Mouse (Mus musculus) forebrain, embryonic 16.5 days (tissue): ENCODE data around the gene Gpatch8. TPM values are rescaled to one million over a fixed set of nuclear protein-coding genes. Genes with fewer than 3 reads are reported as not detected.
A peak's percentile ranks its signal among the peaks of the same experiment; 100 is the strongest.
"Not testable (repeated sequence)": the region's sequence is repeated elsewhere in the genome, so short reads cannot be mapped to it uniquely, and the experiment has no call there.

ENCODE experiments used
- ATAC-seq: fragments of 200-750 bp; cut with Nextera tagmentation; 2 replicates; pipeline ENCODE4 v1.8.0; 2017; ENCODE audit warnings: mild to moderate bottlenecking, moderate library complexity
- H3K27ac ChIP-seq: fragments of 300-500 bp; sonication (generic); 2 replicates; pipeline ENCODE4 v1.5.1; 2014; ENCODE audit warnings: low read length, control low read depth
- H3K27me3 ChIP-seq: fragments of 300-500 bp; sonication (generic); replicated peaks from 2 replicates; pipeline ENCODE4 v1.6.1; 2014; ENCODE audit warnings: low read length; ENCODE audit not compliant: control insufficient read depth, insufficient read depth
- H3K36me3 ChIP-seq: fragments of 300-500 bp; sonication (generic); 2 replicates; pipeline ENCODE4 v1.6.1; 2014; ENCODE audit not compliant: control insufficient read depth, insufficient read depth
- H3K4me1 ChIP-seq: fragments of 300-500 bp; sonication (generic); replicated peaks from 2 replicates; pipeline ENCODE4 v1.6.1; 2014; ENCODE audit warnings: low read length; ENCODE audit not compliant: control insufficient read depth, insufficient read depth
- H3K4me2 ChIP-seq: fragments of 300-500 bp; sonication (generic); 2 replicates; pipeline ENCODE4 v1.6.1; 2014; ENCODE audit warnings: mild to moderate bottlenecking, low read length, control low read depth
- H3K4me3 ChIP-seq: fragments of 300-500 bp; sonication (generic); replicated peaks from 2 replicates; pipeline ENCODE4 v1.5.1; 2014; ENCODE audit warnings: mild to moderate bottlenecking, low read length, control low read depth
- H3K9ac ChIP-seq: fragments of 300-500 bp; sonication (generic); replicated peaks from 2 replicates; pipeline ENCODE4 v1.6.1; 2014; ENCODE audit warnings: low read depth, low read length, control low read depth
- H3K9me3 ChIP-seq: fragments of 300-500 bp; sonication (generic); 2 replicates; pipeline ENCODE4 v1.6.1; 2016; ENCODE audit warnings: low read length; ENCODE audit not compliant: control insufficient read depth
- WGBS: fragments of 180-500 bp; shearing (Covaris S2); extraction: QIAGEN DNeasy Blood & Tissue Kit; methylation state at CpG from one replicate; pipeline ENCODE4 v1.1.7; 2014; 5-methylcytosine and 5-hydroxymethylcytosine counted together
- polyA plus RNA-seq: library from polyadenylated mRNA; unstranded; fragments of >200 nt; fragmentation: Nextera tagmentation; extraction: Ambion mirVana; gene quantifications from 2 replicates; pipeline ENCODE4 v1.2.1, GENCODE M21; 2015

Gene Gpatch8
- polyA plus RNA-seq, 1 experiment from 2014 or later, result 88.1 TPM

DNA sequence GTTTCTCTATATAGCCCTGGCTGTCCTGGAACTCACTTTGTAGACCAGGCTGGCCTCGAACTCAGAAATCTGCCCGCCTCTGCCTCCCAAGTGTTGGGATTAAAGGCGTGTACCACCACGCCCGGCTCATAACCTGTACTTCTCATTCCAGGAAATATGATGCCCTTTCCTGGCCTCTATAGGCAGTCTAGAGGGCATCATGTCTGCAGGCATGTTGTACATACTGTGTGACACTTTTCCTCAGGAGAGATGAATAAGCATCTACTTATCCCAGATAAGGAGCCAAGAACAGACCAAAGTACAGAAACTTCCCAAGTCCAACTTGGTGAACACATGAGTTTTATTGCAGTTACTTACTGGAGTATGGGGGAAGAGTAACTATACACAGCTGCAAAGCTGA lies 2.5 kb upstream of the Gpatch8 start:
- ATAC-seq, result no peak
- H3K9ac ChIP-seq, result no peak overlapping the region
- no peak overlapping the region for H3K4me2 ChIP-seq
- WGBS, result 90% methylated on average over 4 of the region's 5 CpGs
- no peak overlapping the region for H3K27ac ChIP-seq
- no peaks in the 10 kb centered on the region for H3K9me3 ChIP-seq
- no peak overlapping the region for H3K4me3 ChIP-seq
- H3K27me3 ChIP-seq, result no peaks in the 10 kb centered on the region
- H3K36me3 ChIP-seq, result no peaks in the 10 kb centered on the region
- peaks cover 14% of the 10 kb centered on the region for H3K4me1 ChIP-seq

DNA sequence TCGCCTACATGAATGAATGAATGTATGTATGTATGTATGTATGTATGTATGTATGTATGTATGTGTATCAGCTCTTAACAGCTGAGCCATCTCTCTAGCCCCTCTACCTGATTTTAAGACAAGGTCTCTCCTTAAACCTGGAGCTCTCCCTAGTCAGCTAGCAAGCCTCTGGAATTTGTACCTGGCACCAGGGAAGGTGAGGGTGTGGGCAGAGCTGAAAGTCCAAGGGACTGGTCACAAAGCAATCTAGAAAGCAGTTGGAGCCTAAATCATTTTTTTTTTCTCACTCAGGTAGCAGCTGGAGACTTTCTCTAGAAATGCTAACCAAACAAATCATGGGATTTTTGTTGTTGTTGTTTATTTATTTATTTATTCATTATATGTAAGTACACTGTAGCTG lies 1.2 kb upstream of the Gpatch8 start:
- H3K9ac ChIP-seq, result no peak overlapping the region
- H3K27ac ChIP-seq, result no peak overlapping the region
- H3K4me1 ChIP-seq, result peaks cover 19% of the 10 kb centered on the region
- H3K4me3 ChIP-seq, result no peak overlapping the region
- no peaks in the 10 kb centered on the region for H3K9me3 ChIP-seq
- 100% methylated on average over 1 of the region's 1 CpGs for WGBS
- no peaks in the 10 kb centered on the region for H3K27me3 ChIP-seq
- no peak for ATAC-seq
- H3K4me2 ChIP-seq, result no peak overlapping the region
- no peaks in the 10 kb centered on the region for H3K36me3 ChIP-seq

DNA sequence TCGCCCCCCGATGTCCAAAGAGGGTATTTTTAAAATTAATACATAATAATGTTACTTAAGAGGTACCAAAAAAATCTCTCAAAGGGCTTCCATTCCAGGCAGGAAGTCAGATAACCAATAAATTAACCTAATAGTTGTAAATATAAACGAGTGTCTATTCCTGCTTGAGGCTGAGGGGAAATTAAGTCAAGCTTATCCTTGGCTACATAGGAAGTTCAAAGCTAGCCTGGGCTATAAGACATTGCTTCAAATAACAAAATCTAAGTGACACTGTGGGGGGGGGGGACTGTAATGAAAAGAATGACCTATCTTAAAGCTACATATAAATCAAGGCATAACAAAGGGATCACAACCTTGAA lies 503 bp upstream of the Gpatch8 start:
- H3K9ac ChIP-seq, result no peak overlapping the region
- H3K4me2 ChIP-seq, result peak overlapping the region; percentile 49
- no peaks in the 10 kb centered on the region for H3K9me3 ChIP-seq
- no peak overlapping the region; the same call in 1 of the 2 replicates for H3K4me3 ChIP-seq
- 22% methylated on average over 3 of the region's 3 CpGs for WGBS
- ATAC-seq, result no peak
- H3K27ac ChIP-seq, result no peak overlapping the region
- H3K36me3 ChIP-seq, result no peaks in the 10 kb centered on the region
- H3K4me1 ChIP-seq, result peaks cover 23% of the 10 kb centered on the region
- H3K27me3 ChIP-seq, result no peaks in the 10 kb centered on the region

DNA sequence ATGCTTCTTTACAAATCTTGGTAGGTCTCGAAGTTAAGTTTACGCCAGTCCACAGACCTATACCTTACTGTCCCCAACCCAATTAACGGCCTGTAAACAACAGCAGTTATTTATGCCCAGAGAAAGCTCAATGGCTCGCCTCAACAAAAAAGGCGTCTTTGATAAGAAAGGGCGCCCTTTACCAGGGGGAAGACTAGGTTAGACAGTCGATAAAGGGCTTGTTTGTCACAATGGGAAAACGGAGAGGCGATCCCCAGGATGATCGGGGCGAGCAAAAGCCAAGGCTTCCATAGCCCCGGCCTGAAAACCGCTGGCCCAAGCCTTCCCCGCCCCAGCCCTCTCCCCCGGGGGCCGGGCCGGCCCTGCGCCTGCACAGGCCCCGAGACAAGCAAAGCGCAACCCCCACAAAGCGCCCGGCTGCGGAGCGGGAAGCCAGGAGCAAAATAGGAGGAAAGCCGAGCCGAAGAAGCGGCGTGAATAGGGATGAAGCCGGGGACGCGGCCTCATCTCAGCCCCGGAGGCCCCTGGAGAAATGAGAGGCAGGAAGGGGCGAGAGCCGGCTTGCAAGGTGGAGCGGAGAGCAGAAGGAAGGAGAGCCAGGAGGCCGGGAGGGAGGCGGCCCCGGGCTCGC lies 677 bp downstream of the Gpatch8 start:
- Histone ChIP-seq H3K4me2 (peak overlapping the region; percentile 92), H3K4me3 (peak overlapping the region; percentile 62), H3K4me1 (peaks cover 25% of the 10 kb centered on the region), H3K27me3 (no peaks in the 10 kb centered on the region), H3K9ac (peak overlapping the region; percentile 95), H3K9me3 (no peaks in the 10 kb centered on the region), H3K36me3 (no peaks in the 10 kb centered on the region), H3K27ac (peak overlapping the region; percentile 96)
- WGBS, result under 1% methylated on average over 39 of the region's 39 CpGs
- ATAC-seq, result peak; percentile 45

DNA sequence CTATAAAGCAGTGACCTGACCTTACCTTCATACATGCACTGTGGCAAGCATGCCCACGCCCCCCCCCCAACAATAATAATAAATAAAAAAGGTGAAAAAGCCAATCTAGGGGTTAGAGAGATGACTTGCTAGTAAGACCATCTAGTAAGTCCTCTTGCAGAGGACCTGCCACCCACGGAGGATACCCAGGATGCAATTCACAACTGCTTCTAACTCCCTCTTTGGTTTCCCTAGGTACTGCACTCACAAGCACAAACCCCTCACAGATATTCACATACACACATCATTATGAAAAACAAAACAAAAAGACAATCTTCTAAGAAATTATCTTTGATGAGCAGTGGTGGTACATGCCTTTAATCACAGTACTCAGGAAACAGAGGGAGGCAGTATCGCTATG lies 4.1 kb downstream of the Gpatch8 start:
- Histone ChIP-seq H3K27ac (no peak overlapping the region), H3K9ac (no peak overlapping the region), H3K27me3 (no peaks in the 10 kb centered on the region), H3K36me3 (no peaks in the 10 kb centered on the region), H3K4me2 (no peak overlapping the region), H3K4me1 (peaks cover 25% of the 10 kb centered on the region), H3K4me3 (no peak overlapping the region), H3K9me3 (no peaks in the 10 kb centered on the region)
- ATAC-seq, result no peak
- WGBS, result 91% methylated on average over 3 of the region's 3 CpGs

DNA sequence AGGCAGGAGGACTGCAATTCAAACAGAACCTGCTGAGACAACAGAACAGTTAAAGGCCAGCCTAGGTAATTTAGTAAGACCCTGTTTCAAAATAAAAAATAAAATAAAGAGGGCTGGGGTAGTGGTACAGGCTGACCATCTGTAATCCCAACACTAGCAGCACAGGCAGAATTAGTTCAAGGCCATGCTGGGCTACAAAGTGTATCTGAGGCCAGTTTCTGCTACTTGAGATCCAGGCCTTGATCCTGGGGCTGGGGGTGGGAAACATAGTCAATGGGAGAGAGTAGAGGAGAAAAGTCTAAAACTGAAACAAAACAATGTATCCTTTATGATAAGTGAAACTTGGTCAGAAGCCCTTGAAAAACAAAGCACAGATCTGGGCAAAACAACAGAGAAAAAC lies 5.0 kb downstream of the Gpatch8 start:
- ATAC-seq, result no peak
- no peak overlapping the region for H3K9ac ChIP-seq
- H3K4me1 ChIP-seq, result peaks cover 23% of the 10 kb centered on the region
- H3K27me3 ChIP-seq, result no peaks in the 10 kb centered on the region
- no peak overlapping the region for H3K27ac ChIP-seq
- H3K4me2 ChIP-seq, result no peak overlapping the region
- no peaks in the 10 kb centered on the region for H3K9me3 ChIP-seq
- H3K4me3 ChIP-seq, result no peak overlapping the region
- H3K36me3 ChIP-seq, result no peaks in the 10 kb centered on the region

DNA sequence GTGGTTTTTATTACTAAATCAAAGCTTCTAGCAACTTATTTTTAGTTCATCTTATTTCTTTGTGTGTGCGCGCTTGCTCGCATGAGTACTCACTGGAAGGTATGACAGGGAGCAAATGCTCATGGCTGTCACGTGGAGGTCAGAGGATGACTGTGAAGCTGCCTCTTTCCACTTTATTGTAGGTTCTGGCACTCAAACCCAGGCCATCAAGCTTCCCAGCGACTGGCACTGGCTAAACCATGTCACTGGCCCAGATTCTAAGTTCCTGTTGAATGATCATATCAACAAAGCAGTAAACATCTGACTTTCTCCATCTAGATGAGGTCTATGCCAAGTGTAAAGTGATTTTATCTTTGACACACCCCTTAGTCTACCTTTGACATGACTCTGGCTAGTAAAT lies 14.7 kb downstream of the Gpatch8 start:
- Histone ChIP-seq H3K4me3 (no peak overlapping the region), H3K27me3 (no peaks in the 10 kb centered on the region), H3K4me2 (no peak overlapping the region), H3K9me3 (no peaks in the 10 kb centered on the region), H3K27ac (no peak overlapping the region), H3K4me1 (peaks cover 3% of the 10 kb centered on the region; the same call in 1 of the 2 replicates), H3K36me3 (no peaks in the 10 kb centered on the region), H3K9ac (no peak overlapping the region)
- no peak for ATAC-seq
- 97% methylated on average over 5 of the region's 5 CpGs for WGBS

DNA sequence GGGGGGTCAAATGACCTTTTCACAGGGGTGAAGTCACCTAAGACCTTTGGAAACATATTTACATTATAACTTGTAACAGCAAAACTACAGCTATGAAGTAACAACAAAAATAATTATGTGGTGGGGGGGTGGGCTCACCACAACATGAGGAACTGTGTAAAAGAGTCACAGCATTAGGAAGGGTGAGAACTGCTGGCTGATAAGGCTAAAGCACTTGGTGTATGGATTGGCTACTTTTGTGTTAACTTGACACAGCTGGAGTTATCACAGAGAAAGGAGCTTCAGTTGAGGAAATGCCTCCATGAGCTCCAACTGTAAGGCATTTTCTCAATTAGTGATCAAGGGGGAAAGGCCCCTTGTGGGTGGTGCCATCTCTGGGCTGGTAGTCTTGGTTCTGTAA lies 15.9 kb downstream of the Gpatch8 start:
- H3K27me3 ChIP-seq, H3K4me3 ChIP-seq, H3K9ac ChIP-seq, ATAC-seq, H3K9me3 ChIP-seq, H3K27ac ChIP-seq, H3K4me2 ChIP-seq, H3K4me1 ChIP-seq, H3K36me3 ChIP-seq: not testable (repeated sequence)

DNA sequence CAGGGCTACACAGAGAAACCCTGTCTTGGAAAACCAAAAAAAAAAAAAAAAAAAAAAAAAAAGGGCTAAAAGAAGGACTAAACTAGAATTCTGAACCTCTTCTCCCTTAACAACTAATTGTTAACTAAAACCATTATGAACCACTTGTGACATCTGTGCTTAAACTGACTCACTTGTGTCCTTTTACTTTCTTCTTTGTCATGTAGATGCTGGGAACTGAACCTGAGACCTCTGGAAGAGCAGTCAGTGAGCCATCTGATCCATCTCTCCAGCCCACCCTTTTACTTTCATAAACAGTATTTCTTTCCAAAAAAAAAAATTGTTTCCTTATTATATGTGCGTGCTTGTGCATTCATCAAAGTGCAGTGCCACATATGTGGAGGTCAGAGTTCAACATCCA lies 16.5 kb downstream of the Gpatch8 start:
- ATAC-seq, result no peak
- no peak overlapping the region for H3K9ac ChIP-seq
- H3K4me1 ChIP-seq, result peaks cover 3% of the 10 kb centered on the region; the same call in 1 of the 2 replicates
- no peak overlapping the region for H3K4me2 ChIP-seq
- H3K27ac ChIP-seq, result no peak overlapping the region
- no peak overlapping the region for H3K4me3 ChIP-seq
- WGBS, result 83% methylated on average over 1 of the region's 1 CpGs
- H3K9me3 ChIP-seq, result no peaks in the 10 kb centered on the region
- no peaks in the 10 kb centered on the region for H3K27me3 ChIP-seq
- no peaks in the 10 kb centered on the region for H3K36me3 ChIP-seq

DNA sequence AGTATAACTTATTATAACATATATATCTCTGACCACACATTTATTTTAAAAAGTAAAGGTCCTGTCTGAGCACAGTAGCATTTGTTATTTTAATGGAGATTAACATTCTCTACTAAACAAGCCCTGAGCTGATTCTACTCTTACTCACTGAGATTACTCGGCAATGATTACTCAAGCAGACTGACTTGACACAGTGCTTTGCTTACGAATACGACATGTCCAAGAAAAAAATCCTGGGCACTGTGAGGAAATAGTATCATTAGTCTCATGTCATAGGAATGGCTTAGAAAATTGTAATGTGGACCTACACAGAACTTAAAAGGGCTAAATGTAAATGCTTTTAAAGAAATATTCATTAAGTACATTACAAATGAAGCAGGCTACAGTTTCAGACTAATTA lies 20.0 kb downstream of the Gpatch8 start:
- Histone ChIP-seq H3K4me3 (no peak overlapping the region), H3K9me3 (no peaks in the 10 kb centered on the region), H3K36me3 (no peaks in the 10 kb centered on the region), H3K27ac (no peak overlapping the region), H3K4me1 (peaks cover 3% of the 10 kb centered on the region; the same call in 1 of the 2 replicates), H3K4me2 (no peak overlapping the region), H3K9ac (no peak overlapping the region), H3K27me3 (no peaks in the 10 kb centered on the region)
- WGBS, result 23% methylated on average over 3 of the region's 3 CpGs
- no peak for ATAC-seq
